Mouse (Mus musculus): ENCODE measurements around the gene Zfp292. TPM values are rescaled to one million over a fixed set of nuclear protein-coding genes. Genes with fewer than 3 reads are reported as not detected.
"Not testable (repeated sequence)": the region's sequence is repeated elsewhere in the genome, so short reads cannot be mapped to it uniquely, and the experiment has no call there.

Gene Zfp292
- 10.3 and 11.9 TPM in 2 replicates for polyA plus RNA-seq (2012; rRNA removed)
- 23.2 and 27.3 TPM in 2 replicates for polyA plus RNA-seq (2014; fragmentation: Nextera tagmentation; extraction: Ambion mirVana)

DNA sequence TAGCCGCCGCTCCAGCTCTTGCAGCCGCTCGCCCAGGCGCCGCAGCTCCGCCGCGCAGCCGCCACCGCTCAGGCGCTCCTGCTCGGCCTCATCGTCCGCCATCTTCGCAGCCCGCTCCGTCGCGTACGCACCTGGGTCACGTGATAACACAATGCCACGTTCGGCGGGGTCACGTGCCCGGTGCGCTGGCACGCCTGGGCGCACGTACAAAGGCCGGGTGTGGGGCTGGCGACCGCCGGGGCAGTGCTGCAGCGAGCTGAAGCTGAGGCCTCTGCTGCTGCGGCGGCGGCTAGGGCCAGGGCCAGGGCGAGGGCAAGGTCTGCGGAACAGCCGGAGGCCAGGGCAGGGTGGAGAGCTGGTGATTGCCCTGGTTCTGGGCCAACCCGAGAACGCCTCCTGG, at the start of gene Zfp292:
TSS of gene Zfp292 (minus strand) at position 143 of the 400 bp plus-strand sequence.
- ATAC-seq (ENCODE audit: low FRiP score, low read depth) = peak; percentile 91
- Histone ChIP-seq H3K4me1 (ENCODE audit: control insufficient read depth, insufficient read depth, low read length) (peaks cover 12% of the 10 kb centered on the region), H3K9ac (ENCODE audit: low read depth, low read length, severe bottlenecking) (peak within 1 kb of the TSS; percentile 100), H3K36me3 (ENCODE audit: control insufficient read depth, insufficient read depth, low read length) (no peaks in the 10 kb centered on the region), H3K27ac (replicated peaks; ENCODE audit: low read depth, low read length) (peak within 1 kb of the TSS; percentile 98), H3K9me3 (ENCODE audit: control insufficient read depth, low read length) (no peaks in the 10 kb centered on the region), H3K4me3 (replicated peaks; ENCODE audit: low read length) (peak within 1 kb of the TSS; percentile 96), H3K4me2 (replicated peaks; ENCODE audit: low read depth, low read length, severe bottlenecking) (peak within 1 kb of the TSS; percentile 55), H3K27me3 (ENCODE audit: control insufficient read depth, insufficient read depth, low read length) (no peaks in the 10 kb centered on the region)
- peak; percentile 89 for DNase-seq (ENCODE audit: low spot score)
- under 1% methylated on average over 43 of the region's 44 CpGs for WGBS
- peak; percentile 66; the same call in 1 of the 2 replicates for TF ChIP-seq POLR2A (IDR thresholded peaks at IDR 0.05; ENCODE audit: borderline replicate concordance, extremely low read depth, insufficient read depth, insufficient read length)

- not testable (repeated sequence) for H3K9me3 ChIP-seq (ENCODE audit: control insufficient read depth, low read length); H3K4me1 ChIP-seq (ENCODE audit: control insufficient read depth, insufficient read depth, low read length); DNase-seq (ENCODE audit: low spot score); H3K27me3 ChIP-seq (ENCODE audit: control insufficient read depth, insufficient read depth, low read length); H3K4me2 ChIP-seq (replicated peaks; ENCODE audit: low read depth, low read length, severe bottlenecking); ATAC-seq (ENCODE audit: low FRiP score, low read depth); H3K36me3 ChIP-seq (ENCODE audit: control insufficient read depth, insufficient read depth, low read length); H3K27ac ChIP-seq (replicated peaks; ENCODE audit: low read depth, low read length); H3K9ac ChIP-seq (ENCODE audit: low read depth, low read length, severe bottlenecking); H3K4me3 ChIP-seq (replicated peaks; ENCODE audit: low read length)
- WGBS = 89% methylated on average over 7 of the region's 7 CpGs
Observed at GRCm38 (mm10) chr4:34928386-34928785, 45.6 kb upstream of the Zfp292 start.

- Histone ChIP-seq H3K27ac (replicated peaks; ENCODE audit: low read depth, low read length) (no peak overlapping the region), H3K27me3 (ENCODE audit: control insufficient read depth, insufficient read depth, low read length) (no peaks in the 10 kb centered on the region), H3K36me3 (ENCODE audit: control insufficient read depth, insufficient read depth, low read length) (no peaks in the 10 kb centered on the region), H3K9ac (ENCODE audit: low read depth, low read length, severe bottlenecking) (no peak overlapping the region), H3K9me3 (ENCODE audit: control insufficient read depth, low read length) (no peaks in the 10 kb centered on the region), H3K4me3 (replicated peaks; ENCODE audit: low read length) (no peak overlapping the region), H3K4me1 (ENCODE audit: control insufficient read depth, insufficient read depth, low read length) (no peaks in the 10 kb centered on the region), H3K4me2 (replicated peaks; ENCODE audit: low read depth, low read length, severe bottlenecking) (no peak overlapping the region)
- WGBS = 63% methylated on average over 6 of the region's 6 CpGs
- DNase-seq (ENCODE audit: low spot score) = peak; percentile 69
- peak; percentile 78; the same call in 1 of the 2 replicates for ATAC-seq (ENCODE audit: low FRiP score, low read depth)
- TF ChIP-seq POLR2A (IDR thresholded peaks at IDR 0.05; ENCODE audit: borderline replicate concordance, extremely low read depth, insufficient read depth, insufficient read length) = 0 out of 2 replicates have a peak, but pooled peaks have one; percentile 21
Observed at GRCm38 (mm10) chr4:34922177-34922870, 39.6 kb upstream of the Zfp292 start.

- H3K4me1 ChIP-seq (ENCODE audit: control insufficient read depth, insufficient read depth, low read length) = no peaks in the 10 kb centered on the region
- no peak overlapping the region for H3K9ac ChIP-seq (ENCODE audit: low read depth, low read length, severe bottlenecking)
- no peak overlapping the region for H3K27ac ChIP-seq (replicated peaks; ENCODE audit: low read depth, low read length)
- ATAC-seq (ENCODE audit: low FRiP score, low read depth) = 0 out of 2 replicates have a peak, but pooled peaks have one; percentile 44
- no peaks in the 10 kb centered on the region for H3K36me3 ChIP-seq (ENCODE audit: control insufficient read depth, insufficient read depth, low read length)
- no peak overlapping the region for H3K4me3 ChIP-seq (replicated peaks; ENCODE audit: low read length)
- 29% methylated on average over 7 of the region's 7 CpGs for WGBS
- H3K4me2 ChIP-seq (replicated peaks; ENCODE audit: low read depth, low read length, severe bottlenecking) = no peak overlapping the region
- H3K27me3 ChIP-seq (ENCODE audit: control insufficient read depth, insufficient read depth, low read length) = no peaks in the 10 kb centered on the region
- TF ChIP-seq POLR2A (IDR thresholded peaks at IDR 0.05; ENCODE audit: borderline replicate concordance, extremely low read depth, insufficient read depth, insufficient read length) = no peak
- peak; percentile 51 for DNase-seq (ENCODE audit: low spot score)
- H3K9me3 ChIP-seq (ENCODE audit: control insufficient read depth, low read length) = no peaks in the 10 kb centered on the region
Observed at GRCm38 (mm10) chr4:34917400-34917799, 34.6 kb upstream of the Zfp292 start.

- 84% methylated on average over 3 of the region's 3 CpGs for WGBS
- DNase-seq (ENCODE audit: low spot score) = no peak
- no peaks in the 10 kb centered on the region for H3K27me3 ChIP-seq (ENCODE audit: control insufficient read depth, insufficient read depth, low read length)
- H3K9me3 ChIP-seq (ENCODE audit: control insufficient read depth, low read length) = no peaks in the 10 kb centered on the region
- no peaks in the 10 kb centered on the region for H3K4me1 ChIP-seq (ENCODE audit: control insufficient read depth, insufficient read depth, low read length)
- no peak overlapping the region for H3K4me3 ChIP-seq (replicated peaks; ENCODE audit: low read length)
- no peak for TF ChIP-seq POLR2A (IDR thresholded peaks at IDR 0.05; ENCODE audit: borderline replicate concordance, extremely low read depth, insufficient read depth, insufficient read length)
- H3K36me3 ChIP-seq (ENCODE audit: control insufficient read depth, insufficient read depth, low read length) = no peaks in the 10 kb centered on the region
- no peak overlapping the region for H3K27ac ChIP-seq (replicated peaks; ENCODE audit: low read depth, low read length)
- H3K9ac ChIP-seq (ENCODE audit: low read depth, low read length, severe bottlenecking) = no peak overlapping the region
- ATAC-seq (ENCODE audit: low FRiP score, low read depth) = no peak
- H3K4me2 ChIP-seq (replicated peaks; ENCODE audit: low read depth, low read length, severe bottlenecking) = no peak overlapping the region
Observed at GRCm38 (mm10) chr4:34912171-34912570, 29.4 kb upstream of the Zfp292 start.

All from limb, embryonic 14.5 days (tissue).